Mouse (Mus musculus): Measurements from ENCODE around the gene Fmo3. TPM values are rescaled to one million over a fixed set of nuclear protein-coding genes. Genes with fewer than 3 reads are reported as not detected.

Gene Fmo3
- not detected for polyA plus RNA-seq (2017; shearing (Covaris generic))

DNA sequence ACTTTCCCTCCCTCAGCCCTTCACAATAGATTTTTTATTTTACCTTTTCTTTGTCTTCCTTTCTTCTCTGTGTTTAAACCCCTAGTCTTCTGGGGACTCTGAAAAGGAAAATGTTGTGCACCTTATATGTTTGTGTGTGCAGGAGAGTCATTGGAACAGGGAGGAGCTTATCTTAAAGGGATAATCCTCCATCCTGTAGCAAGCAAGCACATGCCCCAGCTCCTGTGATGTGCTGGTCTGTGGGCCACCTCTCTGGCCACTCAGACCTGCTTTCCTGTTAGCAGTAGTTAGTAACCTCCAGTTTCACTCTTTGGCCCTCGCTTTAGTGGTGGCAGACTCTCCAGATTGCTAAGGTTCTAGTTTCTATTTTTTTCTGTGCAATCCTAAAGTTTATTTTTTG lies at the start of gene Fmo3:
Gene Fmo3, minus strand, starts transcription at position 101 of the 400 bp plus-strand sequence.

DNA sequence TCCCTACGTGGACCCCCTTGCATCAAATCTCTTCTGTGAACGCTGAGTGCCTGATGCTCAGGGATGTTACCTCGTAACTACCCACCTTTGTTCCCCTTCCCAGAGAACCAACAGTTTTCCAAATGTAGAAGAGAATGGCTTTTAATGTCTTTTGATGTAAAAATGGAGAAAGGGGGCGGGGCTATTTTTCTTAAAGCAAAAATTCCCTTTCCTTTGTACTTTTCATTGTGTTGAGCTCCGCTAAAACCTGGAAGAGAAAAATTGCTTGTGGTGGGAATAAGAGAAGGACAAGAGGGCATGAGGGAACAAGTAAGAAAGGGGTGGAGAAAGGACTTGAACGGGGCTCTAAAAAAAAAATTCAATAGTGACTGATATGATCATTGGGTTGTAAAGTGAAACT lies 46.9 kb downstream of the Fmo3 start, which contains the start of gene Fmo6:
Gene Fmo6, minus strand, starts transcription at position 101 of the 400 bp plus-strand sequence.

Other genes starting within 250 kb of the Fmo3 start
- 321 TPM for gene Prrc2c, start 244.0 kb downstream of the Fmo3 start, polyA plus RNA-seq (2017; shearing (Covaris generic))
- not detected for gene Fmo4, start 170.6 kb downstream of the Fmo3 start, polyA plus RNA-seq (2017; shearing (Covaris generic))
- not detected for gene Fmo1, start 117.9 kb downstream of the Fmo3 start, polyA plus RNA-seq (2017; shearing (Covaris generic))
- not detected for gene Fmo2, start 85.8 kb downstream of the Fmo3 start, polyA plus RNA-seq (2017; shearing (Covaris generic))
- not detected for gene Fmo6, start 47.0 kb downstream of the Fmo3 start, polyA plus RNA-seq (2017; shearing (Covaris generic))
- gene Mroh9, start 101.1 kb upstream of the Fmo3 start, polyA plus RNA-seq (2017; shearing (Covaris generic)) = not detected

Data from CD4-positive, CD25-positive, alpha-beta regulatory T cell, adult 9 weeks (primary cell).